Mouse (Mus musculus) urinary bladder, postnatal 10 days (tissue): ENCODE measurements around the gene Lztfl1.
"Not testable (repeated sequence)": the region's sequence is repeated elsewhere in the genome, so short reads cannot be mapped to it uniquely, and the experiment has no call there.

Source experiments
- DNase-seq: peaks from one replicate; pipeline ENCODE4 v3.0.0; 2022; ENCODE audit warnings: low spot score

The Lztfl1 gene

DNA sequence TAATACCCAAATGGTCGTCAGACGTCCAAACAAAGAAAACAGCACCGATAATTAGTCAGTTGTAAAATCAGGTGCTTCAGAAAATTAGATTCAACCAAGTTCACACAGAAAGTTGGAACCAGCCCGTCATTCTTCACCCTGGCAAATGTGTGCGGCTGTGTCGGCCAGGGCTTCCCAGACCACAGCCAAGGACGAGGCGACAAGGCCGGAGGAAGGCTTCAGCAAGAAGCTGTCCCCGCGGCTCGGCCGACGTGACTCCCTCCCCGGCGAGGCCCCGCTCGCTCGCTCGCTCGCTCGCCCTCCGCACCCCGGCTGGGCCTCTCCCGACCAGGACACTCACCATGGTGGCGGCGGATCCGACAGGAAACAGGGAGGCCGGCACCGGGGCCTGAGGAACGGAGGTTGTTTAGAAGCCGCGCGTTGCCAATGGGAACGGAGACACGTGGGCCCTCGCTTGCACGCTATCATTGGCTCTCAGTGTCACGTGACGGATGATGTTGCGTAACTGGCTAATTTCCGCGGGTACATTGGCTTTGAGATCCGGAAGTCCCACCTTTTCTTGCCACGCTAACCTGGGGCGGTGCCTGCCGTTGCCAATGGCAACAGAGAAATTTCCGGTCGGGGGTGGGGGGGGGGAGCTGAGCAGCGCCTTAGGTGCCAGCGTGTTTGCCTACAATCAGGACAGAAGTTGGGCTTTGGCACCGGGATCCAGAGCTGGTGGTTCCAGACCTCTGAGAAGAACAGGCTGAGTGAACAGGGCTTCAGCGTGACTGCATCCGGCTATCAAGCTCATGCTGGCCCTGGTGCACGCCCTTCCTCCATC is at the start of gene Lztfl1:
TSS of gene Lztfl1 (minus strand) at position 512 of the 823 bp plus-strand sequence.
- DNase-seq: peak; percentile 92

- DNase-seq: no peak
Observed at GRCm38 (mm10) chr9:123766996-123767395, 49.5 kb upstream of the Lztfl1 start.

- no peak for DNase-seq
Observed at GRCm38 (mm10) chr9:123763771-123764170, 46.3 kb upstream of the Lztfl1 start.

GRCm38 (mm10) chr9:123762886-123763285 is 45.4 kb upstream of the Lztfl1 start:
- no peak for DNase-seq

DNA sequence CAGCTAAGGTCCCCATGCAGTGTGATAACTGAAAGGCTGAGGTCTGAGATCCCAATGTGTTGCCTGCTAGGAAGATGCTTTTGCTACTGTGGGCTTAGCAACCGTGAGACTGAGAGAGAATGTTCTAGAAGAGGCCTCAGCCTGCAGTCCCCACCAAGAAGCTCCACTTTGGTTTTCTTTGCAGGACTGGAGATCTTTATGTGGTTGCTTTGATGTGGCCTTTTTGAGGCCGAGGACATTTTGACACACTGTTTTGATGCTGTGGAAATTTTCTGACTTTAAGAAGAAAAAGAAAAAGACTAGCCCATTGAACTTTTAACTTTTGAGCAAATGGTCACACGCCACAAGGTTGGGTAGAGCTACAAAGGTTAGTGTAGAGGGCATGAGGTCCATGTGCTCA is 43.3 kb upstream of the Lztfl1 start:
- DNase-seq: no peak

GRCm38 (mm10) chr9:123758645-123759044 is 41.1 kb upstream of the Lztfl1 start:
- DNase-seq: no peak

DNA sequence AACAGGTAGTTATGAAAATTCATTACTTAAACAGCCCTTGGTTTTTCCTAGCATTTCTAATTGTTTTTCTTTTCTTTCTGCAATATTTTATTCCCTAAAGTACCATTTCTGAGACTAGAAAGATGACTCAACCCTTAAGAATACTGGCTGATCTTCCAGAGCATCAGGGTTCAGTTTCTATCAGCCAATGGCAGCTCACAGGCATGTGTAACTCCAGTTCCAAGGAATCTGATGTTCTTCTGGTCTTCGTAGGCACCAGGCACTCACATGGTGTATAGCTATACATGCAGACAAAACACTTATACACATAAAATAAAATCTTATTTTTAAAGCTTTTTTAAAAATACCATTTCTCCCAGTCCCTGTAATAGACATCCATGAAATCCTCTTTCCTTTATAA is 40.7 kb upstream of the Lztfl1 start:
- DNase-seq: no peak

GRCm38 (mm10) chr9:123757326-123757725 is 39.8 kb upstream of the Lztfl1 start:
- no peak for DNase-seq

DNA sequence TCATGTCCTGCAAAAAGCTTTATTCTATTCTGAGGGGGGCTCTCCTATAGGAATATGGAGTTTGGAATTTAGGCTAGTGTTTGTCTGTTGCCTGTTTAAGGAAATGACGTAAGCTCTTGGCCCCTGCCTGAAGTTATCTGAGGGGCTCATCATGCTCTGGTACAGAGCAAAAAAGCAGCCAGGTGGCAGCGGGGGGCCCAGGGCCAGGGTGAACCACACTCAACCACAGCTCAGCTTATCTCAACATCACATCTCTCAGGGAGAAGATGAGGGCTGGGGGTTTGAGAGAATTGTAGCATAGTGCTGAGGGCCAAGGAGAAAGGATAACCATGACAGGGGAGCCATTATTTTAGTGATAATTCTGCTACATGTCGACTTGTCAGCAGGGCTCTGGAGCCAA is 39.3 kb upstream of the Lztfl1 start:
- DNase-seq: no peak

DNA sequence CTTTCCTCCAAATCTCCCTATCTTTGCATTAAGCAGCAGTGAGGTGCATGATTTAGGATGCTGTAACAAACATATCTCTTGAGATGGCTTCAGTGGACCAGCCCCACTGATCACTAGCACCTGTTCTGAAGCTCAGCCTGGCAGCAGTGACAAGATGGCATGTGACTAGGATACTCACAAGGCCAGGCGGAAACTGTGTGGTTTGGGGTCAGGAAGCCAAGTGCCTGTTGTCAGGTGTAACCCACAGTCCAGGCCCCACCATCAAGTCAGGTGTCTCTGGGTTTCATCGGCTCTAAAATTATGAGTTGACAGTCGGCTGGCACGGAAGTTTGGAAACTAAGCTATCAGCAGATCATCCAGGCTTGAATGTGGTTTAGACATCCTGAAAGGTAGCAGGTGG is 36.8 kb upstream of the Lztfl1 start:
- DNase-seq: no peak

GRCm38 (mm10) chr9:123749687-123750086 is 32.2 kb upstream of the Lztfl1 start:
- not testable (repeated sequence) for DNase-seq

- DNase-seq: no peak
Observed at GRCm38 (mm10) chr9:123740799-123741198, 23.3 kb upstream of the Lztfl1 start.

- no peak for DNase-seq
Observed at GRCm38 (mm10) chr9:123734133-123734532, 16.6 kb upstream of the Lztfl1 start.

DNA sequence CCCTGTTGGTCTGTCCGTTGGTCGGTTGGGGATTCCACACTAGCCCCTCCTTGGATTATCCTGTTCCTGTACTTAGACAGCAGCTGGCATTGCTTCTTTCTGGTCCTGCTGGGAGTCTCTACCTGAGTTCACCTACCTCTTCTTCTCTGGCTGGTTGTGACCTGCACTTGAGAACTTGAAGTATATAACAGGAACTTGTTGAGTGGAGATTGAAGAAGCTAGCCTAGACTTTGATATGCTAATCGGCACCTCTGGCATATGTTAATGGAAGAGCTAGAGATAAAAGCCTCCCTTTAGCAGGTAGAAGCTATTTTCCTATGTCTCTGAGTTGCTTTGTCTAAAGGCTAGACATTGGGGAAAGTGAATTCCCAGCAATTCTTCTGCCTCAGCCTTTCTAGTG is 13.8 kb upstream of the Lztfl1 start:
- no peak for DNase-seq

GRCm38 (mm10) chr9:123722737-123723493 is 5.4 kb upstream of the Lztfl1 start:
- DNase-seq: no peak

DNA sequence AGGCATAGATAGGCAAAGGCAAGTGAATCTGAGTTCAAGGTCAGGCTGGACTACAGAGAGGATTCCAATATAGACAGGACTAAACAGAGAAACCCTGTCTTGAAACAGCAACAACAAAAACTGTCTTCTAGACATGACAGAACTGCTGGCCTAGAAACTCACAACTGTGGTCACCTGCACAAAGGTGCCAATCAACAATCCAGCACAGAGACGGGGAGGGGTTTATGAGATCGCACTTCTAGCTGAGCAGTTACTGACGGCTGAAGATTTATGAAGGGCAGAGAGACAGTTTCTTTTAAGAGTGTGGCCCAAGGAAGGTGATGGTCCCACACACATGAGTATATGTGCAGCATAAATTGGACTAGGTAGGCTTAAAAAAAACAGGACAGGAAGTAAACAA is 1.2 kb downstream of the Lztfl1 start:
- no peak for DNase-seq

- DNase-seq: no peak
Observed at GRCm38 (mm10) chr9:123713111-123713510, 4.4 kb downstream of the Lztfl1 start.

DNA sequence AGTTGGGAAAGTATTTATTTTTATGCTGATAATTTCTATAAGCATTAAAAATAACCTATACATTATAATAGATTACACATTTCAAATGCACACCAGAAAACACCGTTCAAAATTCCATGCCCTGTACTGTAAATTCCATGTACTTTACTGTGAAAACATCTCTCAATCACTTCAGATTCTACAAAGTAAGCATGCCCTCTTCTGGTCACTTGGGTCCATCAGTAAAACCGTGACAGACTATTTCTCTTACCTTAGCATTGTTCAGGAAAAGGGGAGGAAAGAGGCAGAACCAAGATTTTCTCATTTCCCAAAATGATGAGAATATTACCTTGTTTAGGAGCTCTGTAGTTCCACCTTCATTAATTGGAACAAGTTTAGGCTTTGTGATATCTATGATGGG is 8.3 kb downstream of the Lztfl1 start:
- no peak for DNase-seq

DNA sequence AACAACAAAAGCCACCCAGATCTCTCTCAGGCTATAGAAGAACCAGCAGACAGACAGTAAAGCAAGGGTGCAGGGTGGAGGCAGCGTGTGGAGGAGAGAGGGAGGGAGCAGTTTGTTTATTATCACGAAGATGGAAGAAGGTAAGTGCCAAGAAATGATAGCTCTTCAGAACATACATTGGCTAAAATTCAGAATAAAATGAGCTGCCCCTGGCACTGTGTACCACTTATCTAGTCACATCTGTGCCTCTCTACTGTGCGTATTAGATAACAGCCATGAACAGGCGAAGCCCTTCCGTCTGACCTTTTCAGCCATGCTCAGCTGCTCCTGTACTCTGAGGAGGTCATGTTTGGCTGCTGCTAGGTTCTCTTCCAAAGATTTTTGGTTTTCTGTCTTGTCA is 15.7 kb downstream of the Lztfl1 start:
- no peak for DNase-seq

DNA sequence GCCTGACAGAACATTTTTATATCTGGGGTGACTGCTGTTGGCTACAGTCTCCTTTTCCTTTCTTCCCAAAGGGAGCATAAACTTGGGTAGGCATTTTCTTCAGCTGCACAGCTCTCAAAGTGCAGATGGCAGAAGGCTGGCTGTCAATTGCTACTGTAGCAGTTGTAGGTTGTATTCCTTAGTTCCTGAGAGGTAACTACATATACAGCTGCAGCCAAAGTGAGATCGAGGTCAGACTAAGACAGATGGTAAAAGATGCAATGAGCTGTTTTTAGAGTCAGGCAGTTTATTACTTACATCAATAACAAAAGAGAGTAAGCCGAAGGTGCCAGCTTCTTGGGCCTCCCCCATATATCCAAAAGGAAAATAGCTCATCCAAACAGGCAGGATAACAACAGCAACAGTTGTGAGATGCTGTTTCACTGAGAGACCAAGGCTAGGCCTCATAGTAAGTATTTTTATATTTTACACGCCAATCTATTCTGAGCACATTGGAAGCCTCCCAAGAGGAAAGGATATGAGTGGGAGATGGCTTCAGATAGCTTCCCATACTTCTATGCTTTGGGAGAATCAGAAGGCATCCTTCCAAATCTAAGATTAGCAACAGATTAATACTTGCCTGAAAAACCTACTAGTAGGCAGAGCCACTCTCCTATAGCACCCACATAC is 21.7 kb downstream of the Lztfl1 start:
- no peak for DNase-seq

- DNase-seq: no peak
Observed at GRCm38 (mm10) chr9:123688227-123688626, 29.3 kb downstream of the Lztfl1 start.

GRCm38 (mm10) chr9:123686206-123686605 is 31.3 kb downstream of the Lztfl1 start:
- no peak for DNase-seq

DNA sequence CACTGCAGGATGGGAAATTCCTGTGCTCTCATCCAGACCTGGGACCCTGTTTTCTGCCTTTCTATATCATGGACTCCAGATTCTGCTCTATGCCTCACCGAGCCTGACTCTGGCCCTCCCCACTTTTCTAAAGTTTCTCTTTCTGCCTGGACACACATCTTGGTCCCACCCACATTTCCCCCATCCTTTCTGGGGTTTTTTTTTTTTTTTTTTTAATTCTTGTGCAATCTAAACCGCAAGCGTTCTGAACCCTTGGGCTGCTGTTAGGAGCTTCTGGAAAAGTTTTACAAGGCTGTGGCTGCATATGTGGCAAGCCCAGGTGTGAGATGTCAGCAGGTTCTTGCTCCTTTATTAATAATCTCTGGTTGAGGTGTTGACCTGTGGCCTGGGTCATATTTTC is 33.8 kb downstream of the Lztfl1 start:
- DNase-seq: no peak
